Comparison of ENCODE assay signal across 25 mouse cellular contexts in the genomic region with DNA sequence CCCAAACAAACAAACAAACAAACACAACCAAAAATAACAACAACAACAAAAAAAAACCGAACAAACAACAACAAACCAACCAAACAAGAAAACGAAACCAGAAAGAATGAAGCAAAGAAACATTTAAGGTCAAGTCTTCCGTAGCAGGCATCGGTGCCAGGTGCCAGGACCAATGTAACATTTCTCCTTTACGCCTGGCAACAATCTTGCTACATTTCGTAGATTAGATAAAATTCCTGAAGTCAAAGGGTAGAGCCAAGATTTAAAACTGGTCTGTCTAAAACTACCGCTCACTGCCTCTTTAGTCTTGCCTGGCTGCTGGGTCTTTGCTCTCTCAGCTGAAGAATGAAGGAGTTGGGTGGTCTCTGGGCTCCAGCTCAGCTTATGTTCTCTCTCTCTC. TPM values are rescaled to one million over a fixed set of nuclear protein-coding genes. Genes with fewer than 3 reads are reported as not detected.
DNase-seq lines count a peak whose midpoint lies in the region; ATAC-seq and TF ChIP-seq lines count a peak whose summit lies in the region.
"Had no signal": no experiment of that assay in that cellular context is flagged by ENCODE, and none has a peak within 500 bp of the region (broad histone marks: within the 10 kb centered on the region; RNA-seq: fewer than 3 reads in every experiment).

No protein-coding gene starts in this region.

- 35% methylated on average over 7 of the region's 7 CpGs for WGBS in heart, embryonic 12.5 days
- WGBS in heart, adult 2 months, result 42% methylated on average over 7 of the region's 7 CpGs
- WGBS in lung, embryonic 16.5 days, result 28% methylated on average over 7 of the region's 7 CpGs
- WGBS in lung, adult 2 months, result 45% methylated on average over 7 of the region's 7 CpGs
- 54% methylated on average over 7 of the region's 7 CpGs for WGBS in stomach, postnatal 0 days

- no peak overlapping the region for H3K4me3 ChIP-seq in heart, embryonic 12.5 days
- no peak overlapping the region for H3K4me3 ChIP-seq in heart, adult 2 months
- peak overlapping the region; percentile 6; the same call in 1 of the 2 replicates for H3K4me3 ChIP-seq in lung, embryonic 16.5 days (ENCODE audit: low read length)
- H3K4me3 ChIP-seq in lung, adult 2 months (replicated peaks; ENCODE audit: extremely low read depth, low read depth, low read length), result no peak overlapping the region
- H3K4me3 ChIP-seq in stomach, postnatal 0 days (ENCODE audit: low read depth, low read length), result no peak overlapping the region
- H3K4me3 ChIP-seq: embryonic facial prominence, embryonic 12.5 days; erythroblast, embryonic 14.5 days; forebrain, embryonic 15.5 days; left cerebral cortex, adult 2 months; liver, embryonic 13.5 days had no signal

- no peak for DNase-seq in heart, adult 9 months (ENCODE audit: low spot score in 2 of 2)
- DNase-seq in heart, postnatal 4 days, result peak; percentile 45
- DNase-seq in heart, adult 2 months, result no peak
- no peak for DNase-seq in lung, adult 2 months
- peak; percentile 49 for DNase-seq in stomach, postnatal 0 days (ENCODE audit: low spot score)
- DNase-seq: adrenal gland, postnatal 10 days; cerebellum, postnatal 10 days; gastrocnemius, postnatal 14 days; kidney, adult 8-10 months; kidney, postnatal 4 days; layer of hippocampus, adult 9-11 months; left cerebral cortex, postnatal 4 days; liver, embryonic 13.5 days; lung, postnatal 14 days; right cerebral cortex, postnatal 14 days; spleen, adult 18-20 months had no signal

- no peaks in the 10 kb centered on the region for H3K36me3 ChIP-seq in heart, embryonic 12.5 days
- no peaks in the 10 kb centered on the region for H3K36me3 ChIP-seq in heart, adult 2 months (ENCODE audit: control insufficient read depth, insufficient read depth, low read length)
- no peaks in the 10 kb centered on the region for H3K36me3 ChIP-seq in lung, embryonic 16.5 days (ENCODE audit: control insufficient read depth, insufficient read depth, low read length)
- H3K36me3 ChIP-seq in stomach, postnatal 0 days (ENCODE audit: control insufficient read depth, insufficient read depth, low read length), result no peaks in the 10 kb centered on the region
- H3K36me3 ChIP-seq: embryonic facial prominence, embryonic 12.5 days; forebrain, embryonic 15.5 days; G1E; liver, embryonic 13.5 days had no signal

- H3K27ac ChIP-seq in heart, embryonic 12.5 days (ENCODE audit: poor library complexity, severe bottlenecking), result no peak overlapping the region
- H3K27ac ChIP-seq in heart, adult 2 months, result no peak overlapping the region; the same call in 1 of the 2 replicates
- peak overlapping the region; percentile 27; the same call in 1 of the 2 replicates for H3K27ac ChIP-seq in lung, embryonic 16.5 days (ENCODE audit: low read length)
- H3K27ac ChIP-seq in stomach, postnatal 0 days (replicated peaks), result no peak overlapping the region
- H3K27ac ChIP-seq: embryonic facial prominence, embryonic 12.5 days; forebrain, embryonic 15.5 days; left cerebral cortex, adult 2 months; liver, embryonic 13.5 days had no signal

- H3K4me2 ChIP-seq in heart, embryonic 12.5 days, result peak overlapping the region; percentile 22
- peak overlapping the region; percentile 27 for H3K4me2 ChIP-seq in lung, embryonic 16.5 days (ENCODE audit: low read depth, low read length)
- no peak overlapping the region for H3K4me2 ChIP-seq in stomach, postnatal 0 days (replicated peaks; ENCODE audit: low read depth)
- H3K4me2 ChIP-seq: embryonic facial prominence, embryonic 12.5 days; forebrain, embryonic 15.5 days; liver, embryonic 13.5 days had no signal

- no peak for TF ChIP-seq EP300 in heart, adult 2 months (IDR thresholded peaks at IDR 0.05; ENCODE audit: insufficient read depth, low read depth, low read length)
- TF ChIP-seq EP300 in stomach, postnatal 0 days (optimal IDR thresholded peaks at IDR 0.05), result no peak

- ATAC-seq in heart, embryonic 12.5 days (ENCODE audit: insufficient number of reproducible peaks, low FRiP score), result no peak
- ATAC-seq in lung, embryonic 16.5 days (ENCODE audit: low read depth), result peak; percentile 39; the same call in 1 of the 2 replicates
- no peak for ATAC-seq in stomach, postnatal 0 days (ENCODE audit: low FRiP score, low TSS enrichment)
- ATAC-seq: activated CD4-positive, CD25-positive, alpha-beta regulatory T cell, adult 4 months; forebrain, embryonic 15.5 days; midbrain, embryonic 16.5 days had no signal

- intact Hi-C loops in heart, adult 2 months (cut with DNase I), result loop anchor here (5.0 kb wide), 2 partner anchors 79 to 329 kb away; no protein-coding TSS in a partner anchor

- peaks cover 51% of the 10 kb centered on the region for H3K4me1 ChIP-seq in heart, embryonic 12.5 days (replicated peaks)
- peaks cover 3% of the 10 kb centered on the region for H3K4me1 ChIP-seq in heart, adult 2 months (ENCODE audit: control insufficient read depth, insufficient read depth, low read length)
- peaks cover 11% of the 10 kb centered on the region; the same call in 1 of the 2 replicates for H3K4me1 ChIP-seq in lung, embryonic 16.5 days (replicated peaks; ENCODE audit: control insufficient read depth, insufficient read depth, low read length)
- peaks cover 3% of the 10 kb centered on the region for H3K4me1 ChIP-seq in lung, adult 2 months (ENCODE audit: control insufficient read depth, insufficient read depth, low read length)
- no peaks in the 10 kb centered on the region for H3K4me1 ChIP-seq in stomach, postnatal 0 days (replicated peaks; ENCODE audit: control insufficient read depth, insufficient read depth)
- H3K4me1 ChIP-seq: embryonic facial prominence, embryonic 12.5 days; forebrain, embryonic 15.5 days had no signal

- no peak for TF ChIP-seq POLR2A in heart, adult 2 months (IDR thresholded peaks at IDR 0.05; ENCODE audit: insufficient read depth, low read depth, low read length)
- no peak for TF ChIP-seq POLR2A in lung, adult 2 months (IDR thresholded peaks at IDR 0.05; ENCODE audit: borderline replicate concordance, extremely low read depth, low read depth, low read length)

- no peaks in the 10 kb centered on the region for H3K27me3 ChIP-seq in heart, embryonic 12.5 days (replicated peaks)
- no peaks in the 10 kb centered on the region for H3K27me3 ChIP-seq in heart, adult 2 months (ENCODE audit: control insufficient read depth, insufficient read depth, low read length)
- H3K27me3 ChIP-seq in lung, embryonic 16.5 days (ENCODE audit: control insufficient read depth, insufficient read depth, low read depth, low read length), result no peaks in the 10 kb centered on the region
- H3K27me3 ChIP-seq in stomach, postnatal 0 days (ENCODE audit: control insufficient read depth, insufficient read depth, low read length), result no peaks in the 10 kb centered on the region
- H3K27me3 ChIP-seq: embryonic facial prominence, embryonic 12.5 days; forebrain, embryonic 15.5 days; liver, embryonic 13.5 days had no signal

- no peak overlapping the region for H3K9ac ChIP-seq in heart, embryonic 12.5 days
- no peak overlapping the region; the same call in 1 of the 2 replicates for H3K9ac ChIP-seq in heart, adult 2 months (ENCODE audit: low read depth, low read length)
- H3K9ac ChIP-seq in lung, embryonic 16.5 days (ENCODE audit: low read length), result 0 out of 2 replicates have a peak overlapping the region, but pooled peaks have one; percentile 15
- H3K9ac ChIP-seq in stomach, postnatal 0 days (ENCODE audit: low read length), result no peak overlapping the region
- H3K9ac ChIP-seq: embryonic facial prominence, embryonic 12.5 days; forebrain, embryonic 15.5 days; liver, embryonic 13.5 days had no signal

- H3K79me2 ChIP-seq in heart, adult 2 months (replicated peaks; ENCODE audit: control insufficient read depth, insufficient read depth, low read length), result no peaks in the 10 kb centered on the region

- no peaks in the 10 kb centered on the region for H3K9me3 ChIP-seq in heart, embryonic 12.5 days (replicated peaks)
- no peaks in the 10 kb centered on the region for H3K9me3 ChIP-seq in lung, embryonic 16.5 days (ENCODE audit: control insufficient read depth, low read length)
- H3K9me3 ChIP-seq in stomach, postnatal 0 days (ENCODE audit: control insufficient read depth, low read length), result no peaks in the 10 kb centered on the region
- H3K9me3 ChIP-seq: embryonic facial prominence, embryonic 12.5 days; forebrain, embryonic 15.5 days; G1E; liver, embryonic 13.5 days had no signal

- no peak for TF ChIP-seq CTCF in heart, adult 2 months (IDR thresholded peaks at IDR 0.05)
- TF ChIP-seq CTCF in lung, adult 2 months (IDR thresholded peaks at IDR 0.05; ENCODE audit: insufficient read depth, low read length), result no peak
- no peak for TF ChIP-seq CTCF in stomach, postnatal 0 days (IDR thresholded peaks at IDR 0.05; ENCODE audit: low read depth)

RNA-seq across cellular contexts. Expression of a gene that starts 12.8 kb away (rescaled TPM):
- 314 and 321 TPM in 2 replicates for polyA plus RNA-seq in heart, embryonic 12.5 days (2016; fragmentation: Nextera tagmentation; extraction: Ambion mirVana)
- total RNA-seq in heart, postnatal 4 days (2021), result 100 to 1,000 TPM; 124 to 126 TPM
- 10 to 100 TPM; 65.8 to 74.1 TPM for total RNA-seq in heart, adult 2 months (2021)
- polyA plus RNA-seq in heart, adult 2 months (2012; rRNA removed), result 155 and 162 TPM in 2 replicates
- 356 and 368 TPM in 2 replicates for polyA plus RNA-seq in lung, embryonic 16.5 days (2015; fragmentation: Nextera tagmentation; extraction: Ambion mirVana)
- polyA plus RNA-seq in lung, adult 2 months (2012; rRNA removed), result 74.5 and 92.3 TPM in 2 replicates
- 168 and 177 TPM in 2 replicates for polyA plus RNA-seq in stomach, postnatal 0 days (2015; fragmentation: Nextera tagmentation; extraction: Ambion mirVana)

RNA-seq across cellular contexts. Expression of a gene that starts 24.1 kb away (rescaled TPM):
- 45.6 and 47.1 TPM in 2 replicates for polyA plus RNA-seq in heart, embryonic 12.5 days (2016; fragmentation: Nextera tagmentation; extraction: Ambion mirVana)
- 10 to 100 TPM; 33.2 to 34.2 TPM for total RNA-seq in heart, postnatal 4 days (2021)
- total RNA-seq in heart, adult 2 months (2021), result 10 to 100 TPM; 20.4 to 20.6 TPM
- 3.4 and 6.1 TPM in 2 replicates for polyA plus RNA-seq in heart, adult 2 months (2012; rRNA removed)
- polyA plus RNA-seq in lung, embryonic 16.5 days (2015; fragmentation: Nextera tagmentation; extraction: Ambion mirVana), result 64.2 and 69.8 TPM in 2 replicates
- 3.4 and 5.3 TPM in 2 replicates for polyA plus RNA-seq in lung, adult 2 months (2012; rRNA removed)
- 24.9 and 27.0 TPM in 2 replicates for polyA plus RNA-seq in stomach, postnatal 0 days (2015; fragmentation: Nextera tagmentation; extraction: Ambion mirVana)

RNA-seq across cellular contexts. Expression of a gene that starts 47.2 kb away (rescaled TPM):
- 12.4 and 14.3 TPM in 2 replicates for polyA plus RNA-seq in heart, embryonic 12.5 days (2016; fragmentation: Nextera tagmentation; extraction: Ambion mirVana)
- total RNA-seq in heart, postnatal 4 days (2021), result 10 to 100 TPM; 18.7 to 20.7 TPM
- 1 to 10 TPM; 4.7 to 6.9 TPM for total RNA-seq in heart, adult 2 months (2021)
- polyA plus RNA-seq in heart, adult 2 months (2012; rRNA removed), result 7.5 and 7.6 TPM in 2 replicates
- 6.9 TPM in 2 replicates for polyA plus RNA-seq in lung, embryonic 16.5 days (2015; fragmentation: Nextera tagmentation; extraction: Ambion mirVana)
- 10.4 and 14.0 TPM in 2 replicates for polyA plus RNA-seq in lung, adult 2 months (2012; rRNA removed)
- polyA plus RNA-seq in stomach, postnatal 0 days (2015; fragmentation: Nextera tagmentation; extraction: Ambion mirVana), result 14.1 and 18.5 TPM in 2 replicates

Comparison
In these comparisons a context has a peak if more than half of its experiments do, and no peak if none do; other contexts are left out.
1. DNase-seq: peak in heart, postnatal 4 days (single experiment) and stomach, postnatal 0 days (single experiment); none in heart, adult 9 months (0 of 2), heart, adult 2 months (0 of 2) and lung, adult 2 months (single experiment).